Mouse (Mus musculus) forebrain, embryonic 12.5 days (tissue): ENCODE measurements around the gene Ism1. TPM values are rescaled to one million over a fixed set of nuclear protein-coding genes. Genes with fewer than 3 reads are reported as not detected.
A peak's percentile ranks its signal among the peaks of the same experiment; 100 is the strongest.

Experiments used
- ATAC-seq: fragments of 200-750 bp; cut with Nextera tagmentation; 2 replicates; pipeline ENCODE4 v1.8.0; 2017; ENCODE audit warnings: moderate TSS enrichment; ENCODE audit not compliant: low FRiP score
- H3K27ac ChIP-seq: fragments of 300-500 bp; sonication (generic); 2 replicates; pipeline ENCODE4 v1.5.1; 2016; ENCODE audit warnings: mild to moderate bottlenecking
- H3K27me3 ChIP-seq: fragments of 300-500 bp; sonication (generic); 2 replicates; pipeline ENCODE4 v1.6.1; 2016; ENCODE audit warnings: mild to moderate bottlenecking
- H3K36me3 ChIP-seq: fragments of 300-500 bp; sonication (generic); replicated peaks from 2 replicates; pipeline ENCODE4 v1.6.1; 2016; ENCODE audit warnings: mild to moderate bottlenecking
- H3K4me1 ChIP-seq: fragments of 300-500 bp; sonication (generic); 2 replicates; pipeline ENCODE4 v1.6.1; 2016
- H3K4me2 ChIP-seq: fragments of 300-500 bp; sonication (generic); 2 replicates; pipeline ENCODE4 v1.6.1; 2016; ENCODE audit warnings: mild to moderate bottlenecking, moderate library complexity
- H3K4me3 ChIP-seq: fragments of 300-500 bp; sonication (generic); replicated peaks from 2 replicates; pipeline ENCODE4 v1.5.1; 2016; ENCODE audit warnings: mild to moderate bottlenecking
- H3K9ac ChIP-seq: fragments of 300-500 bp; sonication (generic); 2 replicates; pipeline ENCODE4 v1.6.1; 2016; ENCODE audit warnings: mild to moderate bottlenecking
- H3K9me3 ChIP-seq: fragments of 300-500 bp; sonication (generic); 2 replicates; pipeline ENCODE4 v1.6.1; 2016
- WGBS: fragments of 180-500 bp; shearing (Covaris S2); methylation state at CpG from one replicate; pipeline ENCODE4 v1.1.7; 2016; 5-methylcytosine and 5-hydroxymethylcytosine counted together
- polyA plus RNA-seq: library from polyadenylated mRNA; unstranded; fragments of >200 nt; fragmentation: Nextera tagmentation; extraction: Ambion mirVana; gene quantifications from 2 replicates; pipeline ENCODE4 v1.2.1, GENCODE M21; 2016

Ism1 gene
- polyA plus RNA-seq, 1 experiment from 2014 or later = 0.18 TPM

- no peak for ATAC-seq
- H3K9me3 ChIP-seq = no peaks in the 10 kb centered on the region
- WGBS = 71% methylated on average over 3 of the region's 3 CpGs
These were observed 45.3 kb downstream of the Ism1 start for GRCm38 (mm10) chr2:139723304-139723703.

GRCm38 (mm10) chr2:139724202-139724838, 46.3 kb downstream of the Ism1 start:
- Histone ChIP-seq H3K36me3 (no peaks in the 10 kb centered on the region), H3K4me1 (no peaks in the 10 kb centered on the region; the same call in 1 of the 2 replicates), H3K27me3 (no peaks in the 10 kb centered on the region), H3K4me2 (no peak overlapping the region), H3K9me3 (no peaks in the 10 kb centered on the region), H3K27ac (no peak overlapping the region), H3K9ac (no peak overlapping the region), H3K4me3 (no peak overlapping the region)
- ATAC-seq = peak; percentile 67; the same call in 1 of the 2 replicates
- WGBS = 53% methylated on average over 4 of the region's 4 CpGs

More at GRCm38 (mm10) chr2:139723304-139723703, 45.3 kb downstream of the Ism1 start:
- Histone ChIP-seq H3K4me1 (no peaks in the 10 kb centered on the region; the same call in 1 of the 2 replicates), H3K27ac (no peak overlapping the region), H3K4me2 (no peak overlapping the region), H3K36me3 (no peaks in the 10 kb centered on the region), H3K27me3 (no peaks in the 10 kb centered on the region), H3K4me3 (no peak overlapping the region), H3K9ac (no peak overlapping the region)

- Histone ChIP-seq H3K9me3 (no peaks in the 10 kb centered on the region), H3K4me1 (no peaks in the 10 kb centered on the region; the same call in 1 of the 2 replicates), H3K27ac (no peak overlapping the region), H3K4me2 (no peak overlapping the region), H3K27me3 (no peaks in the 10 kb centered on the region), H3K4me3 (no peak overlapping the region), H3K9ac (no peak overlapping the region), H3K36me3 (no peaks in the 10 kb centered on the region)
- WGBS = 75% methylated on average over 3 of the region's 3 CpGs
- ATAC-seq = no peak
These were observed 47.4 kb downstream of the Ism1 start for GRCm38 (mm10) chr2:139725328-139725727.

GRCm38 (mm10) chr2:139728060-139728459, 50.1 kb downstream of the Ism1 start:
- no peaks in the 10 kb centered on the region for H3K9me3 ChIP-seq
- no peaks in the 10 kb centered on the region; the same call in 1 of the 2 replicates for H3K4me1 ChIP-seq
- no peaks in the 10 kb centered on the region for H3K36me3 ChIP-seq
- no peak overlapping the region for H3K4me3 ChIP-seq
- no peak for ATAC-seq
- H3K27ac ChIP-seq = no peak overlapping the region
- WGBS = 85% methylated on average over 2 of the region's 2 CpGs
- no peak overlapping the region for H3K9ac ChIP-seq
- no peak overlapping the region for H3K4me2 ChIP-seq
- no peaks in the 10 kb centered on the region for H3K27me3 ChIP-seq

- H3K9ac ChIP-seq = no peak overlapping the region
- no peaks in the 10 kb centered on the region for H3K4me1 ChIP-seq
- H3K9me3 ChIP-seq = no peaks in the 10 kb centered on the region
- no peak overlapping the region for H3K27ac ChIP-seq
- H3K4me2 ChIP-seq = no peak overlapping the region
- no peaks in the 10 kb centered on the region for H3K36me3 ChIP-seq
- no peak for ATAC-seq
- H3K27me3 ChIP-seq = no peaks in the 10 kb centered on the region
- 86% methylated on average over 5 of the region's 5 CpGs for WGBS
- H3K4me3 ChIP-seq = no peak overlapping the region
These were observed 51.4 kb downstream of the Ism1 start for GRCm38 (mm10) chr2:139729377-139729776.

GRCm38 (mm10) chr2:139742381-139742780, 64.4 kb downstream of the Ism1 start:
- ATAC-seq = no peak
- H3K4me3 ChIP-seq = no peak overlapping the region
- H3K4me1 ChIP-seq = peaks cover 9% of the 10 kb centered on the region; the same call in 1 of the 2 replicates
- H3K36me3 ChIP-seq = no peaks in the 10 kb centered on the region
- no peak overlapping the region for H3K27ac ChIP-seq
- H3K9ac ChIP-seq = no peak overlapping the region
- 72% methylated on average over 1 of the region's 1 CpGs for WGBS
- no peak overlapping the region for H3K4me2 ChIP-seq
- H3K9me3 ChIP-seq = no peaks in the 10 kb centered on the region
- no peaks in the 10 kb centered on the region for H3K27me3 ChIP-seq

GRCm38 (mm10) chr2:139757021-139757420, 79.0 kb downstream of the Ism1 start:
- WGBS = 74% methylated on average over 8 of the region's 8 CpGs
- no peak overlapping the region for H3K4me3 ChIP-seq
- H3K27ac ChIP-seq = no peak overlapping the region
- H3K4me2 ChIP-seq = no peak overlapping the region
- no peaks in the 10 kb centered on the region for H3K27me3 ChIP-seq
- peak; percentile 86 for ATAC-seq
- no peaks in the 10 kb centered on the region for H3K9me3 ChIP-seq
- no peaks in the 10 kb centered on the region for H3K36me3 ChIP-seq
- peaks cover 4% of the 10 kb centered on the region; the same call in 1 of the 2 replicates for H3K4me1 ChIP-seq
- no peak overlapping the region for H3K9ac ChIP-seq

- no peak overlapping the region for H3K4me2 ChIP-seq
- no peak for ATAC-seq
- no peak overlapping the region for H3K9ac ChIP-seq
- peaks cover 4% of the 10 kb centered on the region; the same call in 1 of the 2 replicates for H3K4me1 ChIP-seq
- H3K27ac ChIP-seq = no peak overlapping the region
- WGBS = 94% methylated on average over 1 of the region's 1 CpGs
- no peaks in the 10 kb centered on the region for H3K36me3 ChIP-seq
- H3K4me3 ChIP-seq = no peak overlapping the region
- no peaks in the 10 kb centered on the region for H3K9me3 ChIP-seq
- H3K27me3 ChIP-seq = no peaks in the 10 kb centered on the region
These were observed 79.5 kb downstream of the Ism1 start for GRCm38 (mm10) chr2:139757456-139757855.

- WGBS = 80% methylated on average over 5 of the region's 5 CpGs
- no peak overlapping the region for H3K4me3 ChIP-seq
- no peaks in the 10 kb centered on the region for H3K4me1 ChIP-seq
- ATAC-seq = no peak
- H3K36me3 ChIP-seq = no peaks in the 10 kb centered on the region
- no peaks in the 10 kb centered on the region for H3K9me3 ChIP-seq
- H3K27ac ChIP-seq = no peak overlapping the region
- H3K4me2 ChIP-seq = no peak overlapping the region
- H3K9ac ChIP-seq = no peak overlapping the region
- no peaks in the 10 kb centered on the region for H3K27me3 ChIP-seq
These were observed 86.4 kb downstream of the Ism1 start for GRCm38 (mm10) chr2:139764355-139764754.

- no peaks in the 10 kb centered on the region; the same call in 1 of the 2 replicates for H3K4me1 ChIP-seq
- WGBS = 79% methylated on average over 8 of the region's 8 CpGs
- H3K4me3 ChIP-seq = no peak overlapping the region
- ATAC-seq = no peak
- no peaks in the 10 kb centered on the region for H3K9me3 ChIP-seq
- no peak overlapping the region for H3K27ac ChIP-seq
- H3K4me2 ChIP-seq = no peak overlapping the region
- H3K9ac ChIP-seq = no peak overlapping the region
- no peaks in the 10 kb centered on the region for H3K36me3 ChIP-seq
- H3K27me3 ChIP-seq = no peaks in the 10 kb centered on the region
These were observed 97.1 kb downstream of the Ism1 start for GRCm38 (mm10) chr2:139774949-139775570.

GRCm38 (mm10) chr2:139776644-139777043, 98.7 kb downstream of the Ism1 start:
- H3K27me3 ChIP-seq = no peaks in the 10 kb centered on the region
- WGBS = 37% methylated on average over 1 of the region's 1 CpGs
- H3K27ac ChIP-seq = no peak overlapping the region
- no peak for ATAC-seq
- H3K4me2 ChIP-seq = no peak overlapping the region
- H3K4me1 ChIP-seq = no peaks in the 10 kb centered on the region; the same call in 1 of the 2 replicates
- no peak overlapping the region for H3K9ac ChIP-seq
- no peak overlapping the region for H3K4me3 ChIP-seq
- H3K9me3 ChIP-seq = no peaks in the 10 kb centered on the region
- no peaks in the 10 kb centered on the region for H3K36me3 ChIP-seq

GRCm38 (mm10) chr2:139778283-139778682, 100.3 kb downstream of the Ism1 start:
- H3K4me1 ChIP-seq = no peaks in the 10 kb centered on the region; the same call in 1 of the 2 replicates
- H3K4me3 ChIP-seq = no peak overlapping the region
- 60% methylated on average over 3 of the region's 3 CpGs for WGBS
- H3K4me2 ChIP-seq = no peak overlapping the region
- no peaks in the 10 kb centered on the region for H3K27me3 ChIP-seq
- ATAC-seq = no peak
- H3K36me3 ChIP-seq = no peaks in the 10 kb centered on the region
- no peak overlapping the region for H3K27ac ChIP-seq
- no peaks in the 10 kb centered on the region for H3K9me3 ChIP-seq
- no peak overlapping the region for H3K9ac ChIP-seq
